Mouse (Mus musculus) hindbrain, postnatal 0 days (tissue): ENCODE data around the gene Alad. TPM values are rescaled to one million over a fixed set of nuclear protein-coding genes. Genes with fewer than 3 reads are reported as not detected.
"Not testable (repeated sequence)": the region's sequence is repeated elsewhere in the genome, so short reads cannot be mapped to it uniquely, and the experiment has no call there.

Experiments
- ATAC-seq: fragments of 200-750 bp; cut with Nextera tagmentation; 2 replicates; pipeline ENCODE4 v1.8.0; 2017; ENCODE audit warnings: mild to moderate bottlenecking, moderate TSS enrichment, moderate library complexity
- DNase-seq: peaks from one replicate; pipeline ENCODE4 v3.0.0-alpha.2; 2015; ENCODE audit warnings: low spot score
- H3K27ac ChIP-seq: fragments of 300-500 bp; sonication (generic); 2 replicates; pipeline ENCODE4 v1.5.1; 2014; ENCODE audit warnings: mild to moderate bottlenecking
- H3K27me3 ChIP-seq: fragments of 300-500 bp; sonication (generic); 2 replicates; pipeline ENCODE4 v1.6.1; 2014; ENCODE audit warnings: low read length, mixed read lengths; ENCODE audit not compliant: insufficient read depth
- H3K36me3 ChIP-seq: fragments of 300-500 bp; sonication (generic); 2 replicates; pipeline ENCODE4 v1.6.1; 2014; ENCODE audit warnings: low read length, mixed read lengths; ENCODE audit not compliant: insufficient read depth
- H3K4me1 ChIP-seq: fragments of 300-500 bp; sonication (generic); 2 replicates; pipeline ENCODE4 v1.6.1; 2014; ENCODE audit warnings: antibody characterized with exemption, low read length, mixed read lengths; ENCODE audit not compliant: insufficient read depth
- H3K4me2 ChIP-seq: fragments of 300-500 bp; sonication (generic); 2 replicates; pipeline ENCODE4 v1.6.1; 2014; ENCODE audit warnings: low read depth, mild to moderate bottlenecking, low read length, moderate library complexity, mixed read lengths
- H3K4me3 ChIP-seq: fragments of 300-500 bp; sonication (generic); 2 replicates; pipeline ENCODE4 v1.5.1; 2014; ENCODE audit warnings: low read length
- H3K9ac ChIP-seq: fragments of 300-500 bp; sonication (generic); replicated peaks from 2 replicates; pipeline ENCODE4 v1.6.1; 2014; ENCODE audit warnings: mild to moderate bottlenecking, low read length, moderate library complexity, mixed read lengths
- H3K9me3 ChIP-seq: fragments of 300-500 bp; sonication (generic); 2 replicates; pipeline ENCODE4 v1.6.1; 2016; ENCODE audit warnings: low read length, mixed read lengths
- CTCF ChIP-seq: IDR thresholded peaks from 2 replicates; pipeline ENCODE4 v1.5.1; 2016; ENCODE audit warnings: antibody characterized with exemption, control low read depth, low read depth
- WGBS: fragments of 180-500 bp; shearing (Covaris S2); extraction: QIAGEN DNeasy Blood & Tissue Kit; methylation state at CpG from one replicate; pipeline ENCODE4 v1.1.7; 2014; 5-methylcytosine and 5-hydroxymethylcytosine counted together
- polyA plus RNA-seq: library from polyadenylated mRNA; unstranded; fragments of >200 nt; fragmentation: Nextera tagmentation; extraction: Ambion mirVana; gene quantifications from 2 replicates; pipeline ENCODE4 v1.2.1, GENCODE M21; 2015
- total RNA-seq: library from RNA; depleted of rRNA; stranded (reverse); fragments of >200 nt; gene quantifications from 2 replicates; pipeline ENCODE4 v1.2.3, GENCODE M21; 2014

Gene Alad
- total and polyA plus RNA-seq, 2 experiments from 2014 or later = 50.9 to 70.5 TPM

GRCm38 (mm10) chr4:62480709-62481605 lies 38.8 kb downstream of the Alad start:
- WGBS = 45% methylated on average over 10 of the region's 10 CpGs
- peak; percentile 22; the same call in 1 of the 2 replicates for ATAC-seq
- H3K4me2 ChIP-seq = no peak overlapping the region

GRCm38 (mm10) chr4:62479937-62480708 lies 39.6 kb downstream of the Alad start, which contains the start of gene Bspry:
Gene Bspry, plus strand, starts transcription at chr4:62480053.
- H3K36me3 ChIP-seq = no peaks in the 10 kb centered on the region
- H3K9ac ChIP-seq = peak within 1 kb of the TSS; percentile 38; the same call in 1 of the 2 replicates
- 4% methylated on average over 67 of the region's 71 CpGs for WGBS
- no peak for TF ChIP-seq CTCF
- no peaks in the 10 kb centered on the region for H3K9me3 ChIP-seq
- H3K27ac ChIP-seq = no peak within 1 kb of the TSS
- no peaks in the 10 kb centered on the region for H3K27me3 ChIP-seq
- ATAC-seq (peak; percentile 79), DNase-seq (peak; percentile 31)
- peak within 1 kb of the TSS; percentile 47 for H3K4me3 ChIP-seq
- no peaks in the 10 kb centered on the region for H3K4me1 ChIP-seq
- peak within 1 kb of the TSS; percentile 87 for H3K4me2 ChIP-seq

More at GRCm38 (mm10) chr4:62480709-62481605, 38.8 kb downstream of the Alad start:
- Histone ChIP-seq H3K9ac (no peak overlapping the region), H3K9me3 (no peaks in the 10 kb centered on the region), H3K4me3 (no peak overlapping the region), H3K27ac (no peak overlapping the region), H3K36me3 (no peaks in the 10 kb centered on the region), H3K27me3 (no peaks in the 10 kb centered on the region), H3K4me1 (no peaks in the 10 kb centered on the region)
- no peak for TF ChIP-seq CTCF
- no peak for DNase-seq

- DNase-seq, H3K9me3 ChIP-seq, H3K27me3 ChIP-seq, H3K27ac ChIP-seq, H3K9ac ChIP-seq, H3K4me1 ChIP-seq, H3K36me3 ChIP-seq: not testable (repeated sequence)
- Histone ChIP-seq H3K4me3 (peak overlapping the region; percentile 47), H3K4me2 (peak overlapping the region; percentile 87)
- ATAC-seq = peak; percentile 6; the same call in 1 of the 2 replicates
- peak; percentile 65 for TF ChIP-seq CTCF
- 16% methylated on average over 11 of the region's 11 CpGs for WGBS
Measured at GRCm38 (mm10) chr4:62479593-62479936, 40.2 kb downstream of the Alad start.

- Histone ChIP-seq H3K9ac (no peak overlapping the region), H3K4me1 (no peaks in the 10 kb centered on the region), H3K4me3 (no peak overlapping the region), H3K36me3 (no peaks in the 10 kb centered on the region), H3K27me3 (no peaks in the 10 kb centered on the region), H3K9me3 (no peaks in the 10 kb centered on the region), H3K4me2 (no peak overlapping the region), H3K27ac (no peak overlapping the region)
- 86% methylated on average over 6 of the region's 6 CpGs for WGBS
- no peak for TF ChIP-seq CTCF
- DNase-seq = no peak
- ATAC-seq = no peak
Measured at GRCm38 (mm10) chr4:62477542-62478244, 42.0 kb downstream of the Alad start.

GRCm38 (mm10) chr4:62475793-62476192 lies 43.9 kb downstream of the Alad start:
- H3K27ac ChIP-seq = no peak overlapping the region
- no peak for ATAC-seq
- DNase-seq = no peak
- TF ChIP-seq CTCF = no peak
- 91% methylated on average over 6 of the region's 6 CpGs for WGBS
- no peak overlapping the region for H3K9ac ChIP-seq
- no peak overlapping the region for H3K4me3 ChIP-seq
- no peaks in the 10 kb centered on the region for H3K4me1 ChIP-seq
- H3K36me3 ChIP-seq = no peaks in the 10 kb centered on the region
- no peaks in the 10 kb centered on the region for H3K9me3 ChIP-seq
- no peaks in the 10 kb centered on the region for H3K27me3 ChIP-seq
- H3K4me2 ChIP-seq = no peak overlapping the region

GRCm38 (mm10) chr4:62475131-62475530 lies 44.6 kb downstream of the Alad start:
- 87% methylated on average over 2 of the region's 2 CpGs for whole genome bisulfite sequencing
- Histone ChIP-seq H3K36me3 (no peaks in the 10 kb centered on the region), H3K4me3 (no peak overlapping the region), H3K9ac (no peak overlapping the region), H3K9me3 (no peaks in the 10 kb centered on the region), H3K4me2 (no peak overlapping the region), H3K27ac (no peak overlapping the region), H3K4me1 (no peaks in the 10 kb centered on the region), H3K27me3 (no peaks in the 10 kb centered on the region)
- DNase-seq = no peak
- TF ChIP-seq CTCF = no peak
- ATAC-seq = no peak
